Mouse (Mus musculus) adrenal gland, adult 2 months (tissue): Measurements from ENCODE around the gene Slc35b3. TPM values are rescaled to one million over a fixed set of nuclear protein-coding genes. Genes with fewer than 3 reads are reported as not detected.
A peak's percentile ranks its signal among the peaks of the same experiment; 100 is the strongest.

Source experiments
- DNase-seq: peaks from one replicate; pipeline ENCODE4 v3.0.0; 2021
- polyA plus RNA-seq: library from polyadenylated mRNA; depleted of rRNA; stranded (reverse); fragments of >200 nt; gene quantifications from 2 replicates; pipeline ENCODE4 v1.2.3, GENCODE M21; 2012
- total RNA-seq, 2 experiments: library from RNA; stranded (reverse); gene quantifications; 2 replicates each; pipeline ENCODE4 v1.2.3; 2021

Slc35b3 gene
- total and polyA plus RNA-seq, 3 experiments = 6.2 to 19.2 (median 18.4) TPM

DNA sequence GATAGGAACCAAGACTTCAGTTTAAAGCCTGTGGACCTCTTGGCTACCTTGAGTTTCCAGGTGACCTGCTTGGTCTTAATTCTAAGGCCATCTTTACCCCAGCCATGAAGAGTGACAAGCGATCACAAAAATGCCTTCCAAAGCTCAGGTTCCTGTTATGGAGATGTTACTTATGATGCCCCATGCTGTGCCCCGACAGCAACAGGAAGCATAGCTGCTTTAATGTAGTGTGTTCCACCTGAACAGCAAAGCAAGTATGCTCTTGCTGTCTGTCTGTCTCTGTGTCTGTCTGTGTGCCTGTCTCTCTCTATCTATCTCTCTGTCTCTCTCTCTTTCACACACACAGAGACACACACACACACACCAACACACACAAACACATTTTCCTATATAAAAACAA, 22.2 kb downstream of the Slc35b3 start:
- DNase-seq = no peak

DNA sequence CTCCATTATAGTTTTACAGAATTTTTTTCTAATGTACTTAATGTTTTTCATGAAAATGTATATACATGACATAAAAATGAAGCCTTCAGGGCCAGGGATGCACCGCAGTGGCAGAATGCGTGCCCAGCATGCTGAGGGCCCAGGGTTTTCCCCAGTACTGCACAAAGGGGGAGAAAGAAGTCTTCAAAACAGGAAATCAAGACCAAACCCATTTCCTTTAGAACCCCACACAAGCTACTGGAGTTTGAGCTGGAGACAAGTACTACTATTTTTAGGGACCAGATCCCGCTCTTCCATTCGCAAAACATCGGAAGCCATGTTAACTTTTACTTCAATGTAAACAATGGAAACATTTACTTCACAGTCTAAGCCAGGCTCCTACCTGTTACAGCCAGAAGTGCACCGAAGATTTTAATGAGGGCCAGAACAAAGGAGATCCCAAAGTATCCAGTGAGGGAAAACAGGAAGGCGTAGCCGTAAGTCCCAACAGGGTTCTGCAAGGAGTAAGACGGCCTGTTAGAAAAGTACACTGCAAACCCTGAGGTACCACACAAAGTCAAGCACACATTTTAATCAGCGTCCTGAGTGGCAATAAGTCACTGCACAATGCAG, 23.7 kb downstream of the Slc35b3 start:
- no peak for DNase-seq

DNA sequence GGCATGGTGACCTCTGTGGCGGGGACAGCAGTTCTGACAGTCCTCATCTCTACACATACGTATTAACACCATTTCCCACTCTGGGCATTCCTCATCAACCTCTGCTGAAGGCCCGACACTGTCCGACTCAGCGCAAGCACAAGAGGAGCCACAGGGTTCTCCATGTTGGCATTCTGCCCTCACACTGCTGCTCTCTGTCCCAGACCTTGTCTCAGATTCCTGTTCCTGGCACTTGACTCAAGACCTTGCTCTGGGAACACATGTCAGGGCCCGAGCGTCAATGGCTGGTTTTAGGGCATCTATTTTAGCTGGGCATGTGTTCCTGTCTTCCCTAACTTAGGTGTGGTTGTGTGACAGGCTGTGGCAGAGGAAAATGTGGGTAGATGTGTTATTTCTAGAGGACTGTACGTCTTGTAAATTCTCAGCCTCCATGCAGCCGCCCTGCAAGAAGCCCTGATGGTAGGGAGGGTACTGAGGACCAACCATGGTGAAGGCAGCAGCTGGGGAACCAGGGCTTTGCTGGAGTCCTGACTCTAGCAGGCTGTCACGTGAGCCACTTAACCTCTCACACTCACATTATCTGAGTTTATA, 24.7 kb downstream of the Slc35b3 start:
- peak; percentile 62 for DNase-seq

DNA sequence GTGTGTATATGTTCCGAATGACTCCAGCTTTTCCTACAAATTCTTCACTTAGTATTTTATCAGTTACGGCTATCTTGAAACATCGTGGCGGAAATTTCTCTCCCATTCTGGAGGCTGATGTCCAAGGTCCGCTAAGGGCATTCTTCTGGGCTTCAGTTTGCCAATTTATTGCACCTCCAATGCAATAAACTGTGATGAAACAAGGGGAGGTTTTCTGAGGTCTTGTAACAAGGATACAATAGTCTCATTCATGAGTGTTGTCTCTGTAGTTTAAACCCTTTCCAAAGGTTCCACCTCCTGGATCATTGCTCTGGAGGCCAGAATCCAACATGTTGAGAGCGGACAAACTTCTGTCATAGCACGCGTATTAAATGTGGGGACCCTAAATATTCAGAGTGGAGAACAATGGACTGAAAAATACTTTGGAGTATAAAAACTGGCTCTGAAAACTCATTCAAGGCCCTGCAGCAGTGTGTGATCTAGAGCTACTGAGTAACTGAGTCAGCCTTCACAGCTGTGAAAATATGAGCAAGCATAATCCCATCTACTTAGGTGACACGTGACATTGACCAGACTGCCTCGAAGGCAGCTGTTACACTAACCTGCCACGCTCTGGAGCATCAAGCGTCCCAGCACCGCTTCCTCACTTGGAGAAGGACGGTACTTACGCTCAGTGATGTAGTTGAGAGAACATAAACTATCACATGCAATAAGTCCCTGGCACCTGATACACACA, 30.7 kb downstream of the Slc35b3 start:
- DNase-seq = no peak

DNA sequence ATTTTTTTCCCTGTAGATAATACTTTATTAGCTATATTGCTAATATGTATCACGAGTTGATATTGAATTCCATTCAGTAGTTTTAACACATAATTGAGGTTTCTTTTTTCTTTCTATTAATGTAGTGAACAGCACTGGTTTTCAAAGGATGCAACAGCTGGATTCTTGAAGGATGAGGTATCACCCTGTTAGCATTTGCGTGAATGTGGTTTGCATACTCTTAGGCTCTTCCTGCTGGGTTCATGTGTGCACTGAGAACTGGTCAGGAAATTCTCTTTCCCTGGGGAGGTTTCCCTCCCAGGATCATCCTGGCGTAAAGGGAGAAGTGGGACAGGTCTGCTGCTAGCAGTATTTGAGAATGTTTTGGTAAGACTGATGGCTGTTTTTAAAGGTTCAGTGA, 38.0 kb downstream of the Slc35b3 start:
- no peak for DNase-seq

DNA sequence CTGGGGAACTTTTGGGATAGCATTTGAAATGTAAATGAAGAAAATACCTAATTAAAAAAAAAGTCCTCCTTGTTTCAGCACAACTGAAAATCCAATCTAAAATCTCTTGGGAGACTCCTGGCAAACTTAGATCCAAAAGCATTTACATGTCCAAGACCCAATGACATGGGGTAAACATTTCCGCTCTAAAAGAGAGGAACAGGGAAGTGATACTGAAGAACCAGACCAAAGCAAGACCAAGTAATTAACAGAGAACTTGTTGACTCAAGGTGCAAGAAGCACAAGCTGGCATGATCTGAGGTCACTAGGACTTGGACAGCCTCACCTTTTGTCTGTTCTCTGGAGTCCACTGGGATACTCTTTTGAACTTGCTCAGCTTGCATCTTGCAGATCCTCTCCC, 39.4 kb downstream of the Slc35b3 start:
- no peak for DNase-seq

DNA sequence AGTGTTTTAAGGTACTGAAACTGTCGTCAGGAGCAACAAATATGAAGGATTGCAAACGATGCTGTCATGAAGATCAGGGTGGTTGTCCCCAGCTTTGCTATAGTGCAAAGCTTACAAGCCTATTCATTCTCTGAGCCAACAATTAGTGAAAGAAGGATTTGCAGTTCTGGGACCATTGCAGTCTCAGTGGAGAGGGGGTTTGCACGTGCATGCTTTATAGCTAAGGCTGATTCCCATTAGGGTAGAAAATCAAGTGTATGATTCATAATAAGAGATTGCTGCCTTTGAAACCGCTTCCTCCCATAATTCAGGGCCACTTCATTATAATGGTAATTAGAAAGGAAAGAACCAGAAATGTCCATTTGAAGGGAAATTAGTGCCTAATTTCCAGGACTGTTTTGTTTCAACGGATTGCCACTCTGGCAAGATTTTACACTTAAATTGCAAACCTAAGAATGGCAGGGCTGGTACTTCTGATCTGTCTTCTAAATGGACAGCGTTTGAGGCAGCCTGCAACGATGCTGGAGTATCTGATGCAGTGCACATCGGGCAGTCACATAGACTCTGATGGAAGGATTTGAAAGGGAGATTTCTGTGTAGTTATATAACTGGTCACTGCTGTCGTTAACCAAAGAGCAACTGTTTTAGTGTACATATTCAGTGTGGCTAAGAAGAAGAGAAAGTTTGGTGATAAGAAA, 42.3 kb downstream of the Slc35b3 start:
- no peak for DNase-seq

DNA sequence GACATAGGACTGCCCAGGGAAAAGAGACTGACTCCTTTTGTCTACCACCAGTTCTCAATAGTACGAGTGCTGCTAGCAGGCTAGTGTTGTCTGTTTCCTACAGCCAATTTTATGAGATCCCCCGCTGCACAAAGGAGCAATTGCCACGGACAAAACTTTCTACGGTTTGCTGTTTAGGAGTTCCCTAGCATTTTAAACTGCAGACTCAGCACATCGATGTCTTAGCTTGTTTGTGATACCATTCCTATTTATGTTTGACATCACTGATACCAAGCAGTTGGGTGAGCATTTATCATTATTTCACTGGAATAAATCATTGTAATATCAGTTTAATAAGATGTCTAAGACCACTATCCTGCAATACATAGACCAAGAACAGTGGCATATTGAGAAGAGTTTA, 43.1 kb downstream of the Slc35b3 start:
- no peak for DNase-seq

DNA sequence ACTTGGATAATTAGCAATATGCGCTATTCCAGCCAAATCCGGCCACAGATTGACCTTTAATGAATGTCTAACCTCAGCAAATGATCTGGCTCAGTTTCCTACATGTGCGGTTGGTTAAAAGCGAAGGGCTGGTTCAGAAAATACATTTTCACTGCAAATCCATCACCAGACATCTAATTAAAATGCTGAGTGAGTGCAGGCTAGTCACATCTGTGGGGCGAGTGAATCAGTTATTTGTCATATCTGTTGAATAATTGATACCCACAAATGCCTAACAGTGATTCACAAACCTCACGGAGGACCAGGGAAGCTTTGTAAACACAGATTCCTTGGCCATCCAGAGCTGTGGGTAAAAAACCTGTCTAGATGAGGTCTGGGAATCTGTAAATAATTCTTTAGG, 45.9 kb downstream of the Slc35b3 start:
- no peak for DNase-seq

DNA sequence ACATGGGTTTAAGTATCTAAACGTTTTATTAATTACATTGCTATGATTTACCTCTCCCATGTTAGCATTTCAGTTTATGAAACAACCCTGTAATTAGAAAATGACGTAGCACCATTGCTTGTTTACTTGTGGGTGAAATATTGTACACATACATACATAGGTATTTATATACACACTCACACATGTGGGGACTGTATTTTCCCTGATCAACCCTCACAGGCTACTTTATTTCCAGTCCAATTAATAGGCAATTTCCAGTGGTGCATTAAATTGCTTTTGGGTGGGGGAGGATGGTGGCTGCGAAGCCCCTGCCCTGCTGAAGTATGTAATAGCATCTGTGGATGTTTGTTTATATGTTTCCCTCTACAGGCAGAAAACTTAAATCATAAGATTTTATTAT, 68.3 kb downstream of the Slc35b3 start:
- no peak for DNase-seq
